Mouse (Mus musculus) kidney, postnatal 0 days (tissue): Measurements from ENCODE around the gene Scml4. TPM values are rescaled to one million over a fixed set of nuclear protein-coding genes. Genes with fewer than 3 reads are reported as not detected.

Source experiments
- ATAC-seq: fragments of 200-750 bp; cut with Nextera tagmentation; replicated peaks from 2 replicates; pipeline ENCODE4 v1.8.0; 2017; ENCODE audit warnings: low read depth, moderate number of reproducible peaks, moderate TSS enrichment, moderate library complexity; ENCODE audit not compliant: low FRiP score
- DNase-seq: peaks from one replicate; pipeline ENCODE4 v3.0.0-alpha.2; 2016; ENCODE audit warnings: low spot score
- H3K27ac ChIP-seq: fragments of 300-500 bp; sonication (generic); 2 replicates; pipeline ENCODE4 v1.5.1; 2014; ENCODE audit warnings: mild to moderate bottlenecking
- H3K27me3 ChIP-seq: fragments of 300-500 bp; sonication (generic); 2 replicates; pipeline ENCODE4 v1.6.1; 2014; ENCODE audit warnings: low read length, mixed read lengths; ENCODE audit not compliant: insufficient read depth
- H3K36me3 ChIP-seq: fragments of 300-500 bp; sonication (generic); 2 replicates; pipeline ENCODE4 v1.6.1; 2014; ENCODE audit warnings: low read length, mixed read lengths; ENCODE audit not compliant: insufficient read depth
- H3K4me1 ChIP-seq: fragments of 300-500 bp; sonication (generic); replicated peaks from 2 replicates; pipeline ENCODE4 v1.6.1; 2014; ENCODE audit warnings: antibody characterized with exemption, low read length, mixed read lengths; ENCODE audit not compliant: insufficient read depth
- H3K4me2 ChIP-seq: fragments of 300-500 bp; sonication (generic); 2 replicates; pipeline ENCODE4 v1.6.1; 2014; ENCODE audit warnings: mild to moderate bottlenecking, low read length, moderate library complexity, mixed read lengths
- H3K4me3 ChIP-seq: fragments of 300-500 bp; sonication (generic); replicated peaks from 2 replicates; pipeline ENCODE4 v1.5.1; 2014; ENCODE audit warnings: low read depth, low read length
- H3K9ac ChIP-seq: fragments of 300-500 bp; sonication (generic); 2 replicates; pipeline ENCODE4 v1.6.1; 2014; ENCODE audit warnings: low read depth, low read length
- H3K9me3 ChIP-seq: fragments of 300-500 bp; sonication (generic); replicated peaks from 2 replicates; pipeline ENCODE4 v1.6.1; 2016; ENCODE audit warnings: low read length, inconsistent platforms, mixed read lengths
- CTCF ChIP-seq: IDR thresholded peaks from 2 replicates; pipeline ENCODE4 v1.5.1; 2016; ENCODE audit warnings: antibody characterized with exemption, low read depth, mild to moderate bottlenecking, moderate library complexity
- WGBS: fragments of 180-500 bp; shearing (Covaris S2); extraction: QIAGEN DNeasy Blood & Tissue Kit; methylation state at CpG from one replicate; pipeline ENCODE4 v1.1.7; 2014; 5-methylcytosine and 5-hydroxymethylcytosine counted together
- polyA plus RNA-seq: library from polyadenylated mRNA; unstranded; fragments of >200 nt; fragmentation: Nextera tagmentation; extraction: Ambion mirVana; gene quantifications from 2 replicates; pipeline ENCODE4 v1.2.1, GENCODE M21; 2015

Gene Scml4
- 1.7 and 2.0 TPM in 2 replicates for polyA plus RNA-seq

DNA sequence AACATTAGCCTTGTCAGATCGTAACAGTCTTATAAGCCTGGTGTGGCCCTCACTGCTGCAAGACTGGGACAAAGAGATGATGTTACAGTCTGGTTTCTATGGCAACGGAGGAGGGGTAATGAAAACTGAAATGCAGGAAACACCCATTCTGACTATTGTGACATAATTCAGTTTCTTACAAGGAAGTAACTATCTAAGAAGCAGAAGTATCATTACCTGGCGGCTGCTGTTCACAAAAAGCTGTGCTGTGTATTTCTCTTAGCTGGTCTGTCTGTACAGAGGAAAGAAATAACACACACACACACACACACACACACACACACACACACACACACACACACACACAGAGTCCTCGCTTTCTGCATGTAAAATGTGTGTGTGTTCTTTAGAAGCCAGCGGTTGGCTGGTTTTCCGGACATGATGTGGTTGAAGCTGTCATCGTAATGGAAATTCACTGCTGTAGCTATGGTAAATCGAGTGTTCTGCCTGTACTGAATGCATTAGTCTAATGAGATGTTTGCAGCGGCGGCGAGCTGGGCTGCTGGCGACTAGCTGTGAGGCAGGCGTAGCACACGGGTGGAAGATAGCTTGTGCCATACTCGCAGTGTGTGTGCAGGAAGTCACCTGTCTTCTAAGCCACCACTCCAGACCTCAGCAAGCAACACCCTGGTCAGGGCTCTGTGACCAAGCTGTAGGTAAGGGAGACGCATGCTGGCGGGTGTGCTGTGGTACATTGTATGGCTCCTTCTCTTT, at the start of gene Scml4:
Gene Scml4 (plus strand): TSS at position 212 of the 753 bp plus-strand sequence.
- ATAC-seq (0 out of 2 replicates have a peak, but pooled peaks have one; percentile 51), DNase-seq (peak; percentile 84)
- WGBS: 52% methylated on average over 17 of the region's 17 CpGs
- no peaks in the 10 kb centered on the region for H3K9me3 ChIP-seq
- no peaks in the 10 kb centered on the region for H3K27me3 ChIP-seq
- 0 out of 2 replicates have a peak within 1 kb of the TSS, but pooled peaks have one; percentile 0 for H3K4me3 ChIP-seq
- no peak within 1 kb of the TSS for H3K9ac ChIP-seq
- 0 out of 2 replicates have a peak, but pooled peaks have one; percentile 4 for TF ChIP-seq CTCF
- H3K27ac ChIP-seq: no peak within 1 kb of the TSS
- no peaks in the 10 kb centered on the region for H3K36me3 ChIP-seq
- peak within 1 kb of the TSS; percentile 28 for H3K4me2 ChIP-seq
- H3K4me1 ChIP-seq: peaks cover 5% of the 10 kb centered on the region

DNA sequence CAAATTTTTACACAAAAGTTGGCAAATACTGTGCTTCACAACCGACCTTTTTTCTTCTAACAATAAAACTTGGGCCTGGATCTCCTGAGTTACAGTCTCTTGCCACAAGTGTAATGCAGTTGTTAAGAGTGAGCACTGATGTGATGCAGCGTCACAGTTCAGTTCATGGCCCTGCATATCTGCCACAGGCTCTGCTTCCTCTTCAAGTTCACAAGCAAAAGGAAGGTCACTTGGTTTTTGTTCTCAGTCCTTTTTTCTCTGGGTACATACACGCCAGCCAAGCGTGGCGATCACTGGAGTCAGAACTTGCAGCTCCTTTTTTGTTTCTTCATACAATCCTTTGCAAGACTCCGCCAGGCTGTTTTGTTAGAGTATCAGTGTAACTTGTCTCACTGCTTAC, 34.2 kb upstream of the Scml4 start:
- Histone ChIP-seq H3K36me3 (peaks cover 42% of the 10 kb centered on the region), H3K27ac (peak overlapping the region; percentile 26), H3K9ac (no peak overlapping the region), H3K27me3 (no peaks in the 10 kb centered on the region), H3K9me3 (no peaks in the 10 kb centered on the region), H3K4me2 (no peak overlapping the region), H3K4me3 (no peak overlapping the region), H3K4me1 (no peaks in the 10 kb centered on the region)
- WGBS: 47% methylated on average over 6 of the region's 6 CpGs
- no peak for TF ChIP-seq CTCF
- DNase-seq (peak; percentile 33), ATAC-seq (no peak; the same call in 1 of the 2 replicates)

DNA sequence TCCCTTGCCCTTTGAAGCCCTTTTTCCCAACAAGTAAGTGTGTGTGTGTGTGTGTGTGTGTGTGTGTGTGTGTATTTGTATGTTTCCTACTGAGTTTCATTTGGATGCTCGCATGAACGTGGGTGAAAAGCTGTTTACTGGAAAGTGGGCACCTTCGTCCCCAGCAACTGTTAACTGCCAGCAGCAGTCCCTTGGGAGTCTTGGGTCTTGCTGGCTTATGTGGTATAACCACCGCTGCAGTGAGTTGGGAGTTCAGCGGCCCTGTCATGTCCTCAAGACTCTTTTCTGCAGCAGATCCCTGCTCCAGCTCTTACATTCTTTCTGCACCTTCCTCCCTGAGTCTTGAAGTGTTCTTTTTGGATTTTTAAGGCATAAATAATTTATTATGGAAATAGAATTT, 33.0 kb upstream of the Scml4 start:
- no peak overlapping the region for H3K4me3 ChIP-seq
- no peaks in the 10 kb centered on the region for H3K9me3 ChIP-seq
- no peak overlapping the region for H3K27ac ChIP-seq
- no peaks in the 10 kb centered on the region for H3K4me1 ChIP-seq
- H3K4me2 ChIP-seq: no peak overlapping the region
- TF ChIP-seq CTCF: no peak
- ATAC-seq: no peak
- no peaks in the 10 kb centered on the region for H3K27me3 ChIP-seq
- H3K9ac ChIP-seq: no peak overlapping the region
- peaks cover 44% of the 10 kb centered on the region for H3K36me3 ChIP-seq
- WGBS: 84% methylated on average over 5 of the region's 5 CpGs
- no peak for DNase-seq

DNA sequence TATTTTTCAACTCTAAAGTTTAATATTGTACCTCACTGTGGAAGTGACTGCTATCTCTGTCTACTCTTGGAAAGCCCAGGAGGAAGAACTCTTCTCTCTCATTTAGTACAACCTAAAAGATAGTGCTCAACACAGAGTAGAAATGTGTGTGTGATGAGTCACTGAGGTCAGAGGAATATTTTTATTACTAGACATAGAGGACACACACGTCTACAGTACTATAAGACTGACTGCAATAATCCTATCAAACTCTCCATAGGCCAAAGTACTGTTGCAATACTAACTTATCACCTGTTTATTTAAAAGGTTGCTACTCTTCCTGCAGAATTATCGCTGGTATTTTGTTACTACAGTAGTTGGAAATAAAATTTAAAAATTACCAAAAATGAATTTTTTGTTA, 30.2 kb upstream of the Scml4 start:
- H3K4me1 ChIP-seq: no peaks in the 10 kb centered on the region
- no peak overlapping the region for H3K4me3 ChIP-seq
- no peak for DNase-seq
- ATAC-seq: no peak
- peaks cover 39% of the 10 kb centered on the region for H3K36me3 ChIP-seq
- no peak overlapping the region for H3K27ac ChIP-seq
- H3K9me3 ChIP-seq: no peaks in the 10 kb centered on the region
- H3K9ac ChIP-seq: no peak overlapping the region
- TF ChIP-seq CTCF: no peak
- no peak overlapping the region for H3K4me2 ChIP-seq
- no peaks in the 10 kb centered on the region for H3K27me3 ChIP-seq
- WGBS: 86% methylated on average over 2 of the region's 2 CpGs

DNA sequence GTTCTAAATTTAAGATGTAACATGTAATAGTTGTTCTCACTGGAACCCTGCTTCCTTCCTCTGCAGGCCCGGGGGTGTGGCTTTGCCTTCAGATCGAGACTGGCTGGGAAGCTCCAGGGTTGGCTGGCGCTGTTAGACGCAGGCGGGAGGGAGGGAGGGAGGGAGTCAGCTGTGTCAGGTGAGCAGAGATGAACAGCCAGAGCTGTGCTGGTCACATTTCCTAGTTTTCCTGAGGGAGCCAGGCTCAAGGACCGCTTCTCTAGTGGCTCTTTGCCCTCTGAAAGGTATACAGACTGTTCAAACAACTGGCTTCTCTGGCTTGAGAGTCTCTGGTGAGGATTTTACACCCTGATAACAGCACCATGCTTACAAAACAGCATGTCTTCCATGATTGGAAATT, 29.8 kb upstream of the Scml4 start:
- no peaks in the 10 kb centered on the region for H3K9me3 ChIP-seq
- TF ChIP-seq CTCF: no peak
- no peak overlapping the region for H3K4me2 ChIP-seq
- 61% methylated on average over 6 of the region's 6 CpGs for WGBS
- H3K4me3 ChIP-seq: no peak overlapping the region
- no peak overlapping the region for H3K27ac ChIP-seq
- DNase-seq: no peak
- H3K9ac ChIP-seq: no peak overlapping the region
- peaks cover 37% of the 10 kb centered on the region for H3K36me3 ChIP-seq
- no peaks in the 10 kb centered on the region for H3K27me3 ChIP-seq
- no peaks in the 10 kb centered on the region for H3K4me1 ChIP-seq
- no peak for ATAC-seq

DNA sequence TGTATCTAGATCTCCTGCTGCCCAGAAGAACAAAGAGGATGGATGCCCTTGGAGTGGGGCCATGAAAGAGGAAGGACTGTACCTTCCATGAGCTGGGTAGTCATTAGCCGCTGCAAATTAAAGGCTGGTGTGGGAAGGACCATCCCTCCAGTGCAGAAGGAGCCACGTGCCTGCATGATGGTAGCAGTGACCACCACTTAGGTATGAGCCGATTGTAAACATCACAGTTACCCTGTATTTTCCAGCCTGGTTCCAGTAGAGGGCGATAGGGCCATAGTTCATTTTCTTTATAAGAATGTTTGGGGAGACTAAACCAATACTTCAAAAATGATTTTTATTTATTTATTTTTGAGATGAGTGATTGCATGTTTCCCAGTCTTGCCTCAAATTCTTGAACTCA, 27.5 kb upstream of the Scml4 start:
- 0 out of 2 replicates have a peak, but pooled peaks have one; percentile 46 for ATAC-seq
- H3K4me3 ChIP-seq: no peak overlapping the region
- TF ChIP-seq CTCF: peak; percentile 68
- no peaks in the 10 kb centered on the region for H3K4me1 ChIP-seq
- H3K9me3 ChIP-seq: no peaks in the 10 kb centered on the region
- peak; percentile 56 for DNase-seq
- H3K36me3 ChIP-seq: peaks cover 39% of the 10 kb centered on the region
- no peak overlapping the region for H3K27ac ChIP-seq
- no peaks in the 10 kb centered on the region for H3K27me3 ChIP-seq
- no peak overlapping the region for H3K9ac ChIP-seq
- H3K4me2 ChIP-seq: no peak overlapping the region
- 56% methylated on average over 4 of the region's 4 CpGs for WGBS
